Comparison of ENCODE assay signal across 8 mouse cellular contexts in genomic region chr4:127243953-127244352, GRCm38 (mm10). TPM values are rescaled to one million over a fixed set of nuclear protein-coding genes. Genes with fewer than 3 reads are reported as not detected.
A peak's percentile ranks its signal among the peaks of the same experiment; 100 is the strongest.
DNase-seq lines count a peak whose midpoint lies in the region; ATAC-seq and TF ChIP-seq lines count a peak whose summit lies in the region.

No protein-coding gene starts in this region.

- H3K4me1 ChIP-seq in heart, postnatal 0 days (ENCODE audit: control insufficient read depth, insufficient read depth) = peaks cover 7% of the 10 kb centered on the region
- peaks cover 13% of the 10 kb centered on the region for H3K4me1 ChIP-seq in forebrain, embryonic 16.5 days (replicated peaks; ENCODE audit: control insufficient read depth, insufficient read depth, low read length)
- H3K4me1 ChIP-seq in liver, postnatal 0 days (ENCODE audit: insufficient read depth) = peaks cover 21% of the 10 kb centered on the region

- ATAC-seq in heart, postnatal 0 days (ENCODE audit: insufficient read depth, low read depth) = peak; percentile 46
- ATAC-seq in forebrain, embryonic 16.5 days = peak; percentile 35; the same call in 1 of the 2 replicates
- peak; percentile 69 for ATAC-seq in liver, postnatal 0 days

- DNase-seq in heart, postnatal 0 days (ENCODE audit: low spot score) = no peak
- no peak for DNase-seq in heart, postnatal 4 days
- peak; percentile 52 for DNase-seq in R1 (ENCODE audit: low read depth, low spot score)
- no peak for DNase-seq in liver, postnatal 0 days
- no peak for DNase-seq in layer of hippocampus, postnatal 25 days (ENCODE audit: extremely low spot score in 1 of 2, low spot score in 1 of 2)
- DNase-seq in gastrocnemius, adult 18-20 months (ENCODE audit: low spot score) = no peak
- DNase-seq in cerebellum, postnatal 36 days = no peak

- H3K36me3 ChIP-seq in heart, postnatal 0 days (replicated peaks; ENCODE audit: control insufficient read depth, insufficient read depth, low read length) = peaks cover 12% of the 10 kb centered on the region
- H3K36me3 ChIP-seq in forebrain, embryonic 16.5 days (ENCODE audit: control insufficient read depth, insufficient read depth) = no peaks in the 10 kb centered on the region
- peaks cover 7% of the 10 kb centered on the region; the same call in 1 of the 2 replicates for H3K36me3 ChIP-seq in liver, postnatal 0 days (replicated peaks; ENCODE audit: insufficient read depth, low read length)

- WGBS in heart, postnatal 0 days = under 1% methylated on average over 26 of the region's 26 CpGs
- under 1% methylated on average over 26 of the region's 26 CpGs for WGBS in forebrain, embryonic 16.5 days
- 0% methylated on average over 26 of the region's 26 CpGs for WGBS in liver, postnatal 0 days (ENCODE audit: insufficient replicate concordance)

- H3K9me3 ChIP-seq in heart, postnatal 0 days (replicated peaks; ENCODE audit: control insufficient read depth, low read length) = no peaks in the 10 kb centered on the region
- no peaks in the 10 kb centered on the region for H3K9me3 ChIP-seq in forebrain, embryonic 16.5 days (ENCODE audit: control insufficient read depth, low read length)
- H3K9me3 ChIP-seq in liver, postnatal 0 days (ENCODE audit: low read length) = no peaks in the 10 kb centered on the region

- H3K9ac ChIP-seq in heart, postnatal 0 days (replicated peaks; ENCODE audit: low read depth, low read length) = peak overlapping the region; percentile 78
- H3K9ac ChIP-seq in forebrain, embryonic 16.5 days (replicated peaks; ENCODE audit: low read depth, low read length) = peak overlapping the region; percentile 96
- peak overlapping the region; percentile 94 for H3K9ac ChIP-seq in liver, postnatal 0 days (replicated peaks)

- peak overlapping the region; percentile 73 for H3K4me3 ChIP-seq in heart, postnatal 0 days (ENCODE audit: low read depth, low read length)
- peak overlapping the region; percentile 99 for H3K4me3 ChIP-seq in forebrain, embryonic 16.5 days (replicated peaks; ENCODE audit: low read length)
- H3K4me3 ChIP-seq in liver, postnatal 0 days (ENCODE audit: low read depth, low read length) = peak overlapping the region; percentile 83

- H3K4me2 ChIP-seq in heart, postnatal 0 days (ENCODE audit: low read depth, low read length) = peak overlapping the region; percentile 84
- H3K4me2 ChIP-seq in forebrain, embryonic 16.5 days (ENCODE audit: low read length) = peak overlapping the region; percentile 77
- peak overlapping the region; percentile 95 for H3K4me2 ChIP-seq in liver, postnatal 0 days (ENCODE audit: low read depth, low read length)

- TF ChIP-seq EP300 in heart, postnatal 0 days (IDR thresholded peaks at IDR 0.05; ENCODE audit: low read depth) = no peak
- no peak for TF ChIP-seq EP300 in liver, postnatal 0 days (IDR thresholded peaks at IDR 0.05; ENCODE audit: low read depth)

- H3K27ac ChIP-seq in heart, postnatal 0 days (ENCODE audit: low read depth) = peak overlapping the region; percentile 37; the same call in 1 of the 2 replicates
- peak overlapping the region; percentile 26 for H3K27ac ChIP-seq in forebrain, embryonic 16.5 days (ENCODE audit: low read length)
- H3K27ac ChIP-seq in liver, postnatal 0 days (ENCODE audit: low read depth) = peak overlapping the region; percentile 81

- no peak; the same call in 1 of the 2 replicates for TF ChIP-seq CTCF in heart, postnatal 0 days (IDR thresholded peaks at IDR 0.05; ENCODE audit: low read depth)
- TF ChIP-seq CTCF in liver, postnatal 0 days (IDR thresholded peaks at IDR 0.05; ENCODE audit: low read depth) = no peak

- H3K27me3 ChIP-seq in heart, postnatal 0 days (ENCODE audit: control insufficient read depth, insufficient read depth, low read length) = no peaks in the 10 kb centered on the region
- no peaks in the 10 kb centered on the region; the same call in 1 of the 2 replicates for H3K27me3 ChIP-seq in forebrain, embryonic 16.5 days (replicated peaks; ENCODE audit: control insufficient read depth, insufficient read depth, low read length)
- no peaks in the 10 kb centered on the region for H3K27me3 ChIP-seq in liver, postnatal 0 days (ENCODE audit: insufficient read depth, low read length)

RNA-seq across cellular contexts. Expression of gene Smim12, which starts 0.4 kb away (rescaled TPM):
- total RNA-seq in heart, postnatal 0 days (2014; rRNA removed; ENCODE audit: low replicate concordance) = 58.4 and 58.6 TPM in 2 replicates
- polyA plus RNA-seq in heart, postnatal 0 days (2015; fragmentation: Nextera tagmentation; extraction: Ambion mirVana) = 69.0 and 74.7 TPM in 2 replicates
- total RNA-seq in heart, postnatal 4 days (2021) = 10 to 100 TPM; 37.0 to 42.3 TPM
- polyA plus RNA-seq in forebrain, embryonic 16.5 days (2015; fragmentation: Nextera tagmentation; extraction: Ambion mirVana) = 49.3 and 52.8 TPM in 2 replicates
- polyA plus RNA-seq in liver, postnatal 0 days (2015; fragmentation: Nextera tagmentation; extraction: Ambion mirVana) = 33.9 and 35.0 TPM in 2 replicates
- 10 to 100 TPM; 46.7 to 51.6 TPM for total RNA-seq in layer of hippocampus, postnatal 25 days (2021)
- 10 to 100 TPM; 36.3 to 36.9 TPM for total RNA-seq in gastrocnemius, adult 18-20 months (2021)

Comparison
In these comparisons a context has a peak if more than half of its experiments do, and no peak if none do; other contexts are left out.
1. H3K27ac ChIP-seq: peak in every context shown above with its lines; median percentile 81 in liver, postnatal 0 days; 37 in heart, postnatal 0 days; 26 in forebrain, embryonic 16.5 days.